Mouse (Mus musculus) lung, postnatal 0 days (tissue): ENCODE measurements around the gene Fxyd2. TPM values are rescaled to one million over a fixed set of nuclear protein-coding genes. Genes with fewer than 3 reads are reported as not detected.

Source experiments
- ATAC-seq: fragments of 200-750 bp; cut with Nextera tagmentation; 2 replicates; pipeline ENCODE4 v1.8.0; 2017; ENCODE audit warnings: moderate library complexity
- DNase-seq: peaks from one replicate; pipeline ENCODE4 v3.0.0-alpha.2; 2016; ENCODE audit warnings: low spot score
- H3K27ac ChIP-seq: fragments of 300-500 bp; sonication (generic); 2 replicates; pipeline ENCODE4 v1.5.1; 2014; ENCODE audit warnings: antibody characterized with exemption, mild to moderate bottlenecking, low read length, mixed read lengths
- H3K27me3 ChIP-seq: fragments of 300-500 bp; sonication (generic); replicated peaks from 2 replicates; pipeline ENCODE4 v1.6.1; 2014; ENCODE audit warnings: low read length, mixed read lengths; ENCODE audit not compliant: insufficient read depth
- H3K36me3 ChIP-seq: fragments of 300-500 bp; sonication (generic); 2 replicates; pipeline ENCODE4 v1.6.1; 2014; ENCODE audit warnings: low read length, mixed read lengths; ENCODE audit not compliant: insufficient read depth
- H3K4me1 ChIP-seq: fragments of 300-500 bp; sonication (generic); 2 replicates; pipeline ENCODE4 v1.6.1; 2014; ENCODE audit warnings: antibody characterized with exemption, low read depth, low read length, mixed read lengths; ENCODE audit not compliant: insufficient read depth
- H3K4me2 ChIP-seq: fragments of 300-500 bp; sonication (generic); replicated peaks from 2 replicates; pipeline ENCODE4 v1.6.1; 2014; ENCODE audit warnings: low read depth, mild to moderate bottlenecking, low read length, moderate library complexity, mixed read lengths
- H3K4me3 ChIP-seq: fragments of 300-500 bp; sonication (generic); 2 replicates; pipeline ENCODE4 v1.5.1; 2014; ENCODE audit warnings: low read depth, low read length
- H3K9ac ChIP-seq: fragments of 300-500 bp; sonication (generic); replicated peaks from 2 replicates; pipeline ENCODE4 v1.6.1; 2014; ENCODE audit warnings: low read depth, mild to moderate bottlenecking
- H3K9me3 ChIP-seq: fragments of 300-500 bp; sonication (generic); 2 replicates; pipeline ENCODE4 v1.6.1; 2016; ENCODE audit warnings: low read length, mixed read lengths
- CTCF ChIP-seq: IDR thresholded peaks from 2 replicates; pipeline ENCODE4 v1.5.1; 2016; ENCODE audit warnings: antibody characterized with exemption, mild to moderate bottlenecking
- EP300 ChIP-seq: IDR thresholded peaks from 2 replicates; pipeline ENCODE4 v1.6.1; 2016; ENCODE audit warnings: antibody characterized with exemption, mild to moderate bottlenecking, control low read depth
- whole genome bisulfite sequencing: fragments of 180-500 bp; shearing (Covaris S2); extraction: QIAGEN DNeasy Blood & Tissue Kit; methylation state at CpG from one replicate; pipeline ENCODE4 v1.1.7; 2014; 5-methylcytosine and 5-hydroxymethylcytosine counted together
- polyA plus RNA-seq: library from polyadenylated mRNA; unstranded; fragments of >200 nt; fragmentation: Nextera tagmentation; extraction: Ambion mirVana; gene quantifications from 2 replicates; pipeline ENCODE4 v1.2.1, GENCODE M21; 2015

The Fxyd2 gene
- polyA plus RNA-seq, 1 experiment from 2014 or later: 1.2 TPM

DNA sequence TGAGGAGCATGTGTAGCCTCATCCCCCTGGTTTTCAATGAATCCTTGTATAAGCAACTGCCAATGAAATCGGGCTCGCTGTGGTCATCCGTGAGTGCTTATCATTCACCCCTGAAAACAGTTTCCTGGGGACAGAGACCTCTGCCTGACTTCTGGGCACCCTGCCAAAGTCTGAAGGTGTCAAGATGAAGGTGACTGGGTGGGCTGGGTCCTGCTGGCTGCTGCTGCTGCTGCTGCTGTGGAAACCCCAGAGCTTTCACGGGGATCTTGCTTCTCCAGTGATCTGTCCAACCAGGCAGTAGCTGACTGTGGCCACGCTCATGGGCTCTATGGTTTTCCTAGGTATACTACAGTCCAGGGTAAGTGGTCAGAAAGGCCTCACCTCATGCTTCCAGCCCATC, 10.7 kb downstream of the Fxyd2 start:
- 64% methylated on average over 5 of the region's 5 CpGs for WGBS
- DNase-seq: no peak
- H3K4me2 ChIP-seq: no peak overlapping the region
- H3K27ac ChIP-seq: no peak overlapping the region
- no peak for TF ChIP-seq EP300
- no peak for TF ChIP-seq CTCF
- no peak overlapping the region for H3K4me3 ChIP-seq
- no peaks in the 10 kb centered on the region for H3K27me3 ChIP-seq
- no peaks in the 10 kb centered on the region for H3K4me1 ChIP-seq
- no peaks in the 10 kb centered on the region for H3K36me3 ChIP-seq
- ATAC-seq: no peak
- H3K9me3 ChIP-seq: no peaks in the 10 kb centered on the region
- no peak overlapping the region for H3K9ac ChIP-seq

DNA sequence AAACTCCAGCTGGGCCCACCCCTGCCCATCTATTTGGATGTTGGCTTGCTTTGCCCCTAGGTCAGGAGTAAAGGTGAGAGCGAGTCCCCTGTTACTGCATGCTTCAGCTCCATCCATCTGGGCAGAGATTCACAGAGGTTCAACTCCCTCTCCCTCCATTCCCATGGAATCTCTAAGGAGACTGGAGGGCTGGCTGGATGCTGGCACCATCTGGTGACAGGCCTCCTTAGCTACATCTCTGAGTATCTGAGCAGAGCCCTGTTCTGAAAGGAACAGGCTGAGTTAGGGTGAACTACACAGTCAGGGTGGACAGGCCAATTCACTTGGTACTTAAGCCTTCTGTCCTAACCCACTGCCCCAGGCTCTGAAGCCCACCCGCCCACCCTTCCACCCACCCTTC, 11.1 kb downstream of the Fxyd2 start:
- no peak for TF ChIP-seq CTCF
- WGBS: 83% methylated on average over 2 of the region's 2 CpGs
- H3K9me3 ChIP-seq: no peaks in the 10 kb centered on the region

DNA sequence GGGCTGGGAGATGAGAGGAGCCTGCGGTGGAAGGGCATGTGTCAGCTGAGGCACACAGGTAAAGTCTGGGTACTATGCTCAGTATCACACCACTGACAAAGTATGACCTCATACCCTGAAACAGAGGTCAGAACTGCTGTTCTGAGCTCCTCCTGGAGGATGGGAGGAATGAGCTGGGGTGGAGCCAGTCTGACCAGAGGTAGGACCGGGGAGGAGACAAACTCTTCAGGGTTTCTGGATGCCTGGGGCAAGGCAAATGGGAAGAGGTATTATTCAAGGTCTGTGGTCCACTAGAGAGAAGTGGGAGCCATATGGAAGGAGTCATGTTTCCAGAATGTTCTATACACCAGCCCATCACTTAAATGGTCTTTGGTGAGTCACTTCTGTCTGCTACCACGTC, 11.6 kb downstream of the Fxyd2 start:
- Histone ChIP-seq H3K4me1 (no peaks in the 10 kb centered on the region), H3K27me3 (no peaks in the 10 kb centered on the region), H3K9ac (no peak overlapping the region), H3K4me3 (no peak overlapping the region), H3K9me3 (no peaks in the 10 kb centered on the region), H3K36me3 (no peaks in the 10 kb centered on the region), H3K27ac (no peak overlapping the region), H3K4me2 (no peak overlapping the region)
- WGBS: 68% methylated on average over 3 of the region's 3 CpGs
- TF ChIP-seq EP300 (no peak), CTCF (no peak)
- no peak for ATAC-seq
- no peak for DNase-seq

More for the DNA sequence above, 11.1 kb downstream of the Fxyd2 start:
- H3K4me1 ChIP-seq: no peaks in the 10 kb centered on the region
- DNase-seq (no peak), ATAC-seq (no peak)
- no peaks in the 10 kb centered on the region for H3K36me3 ChIP-seq
- H3K4me3 ChIP-seq: no peak overlapping the region
- no peak overlapping the region for H3K4me2 ChIP-seq
- no peak overlapping the region for H3K9ac ChIP-seq
- H3K27me3 ChIP-seq: no peaks in the 10 kb centered on the region
- no peak overlapping the region for H3K27ac ChIP-seq

DNA sequence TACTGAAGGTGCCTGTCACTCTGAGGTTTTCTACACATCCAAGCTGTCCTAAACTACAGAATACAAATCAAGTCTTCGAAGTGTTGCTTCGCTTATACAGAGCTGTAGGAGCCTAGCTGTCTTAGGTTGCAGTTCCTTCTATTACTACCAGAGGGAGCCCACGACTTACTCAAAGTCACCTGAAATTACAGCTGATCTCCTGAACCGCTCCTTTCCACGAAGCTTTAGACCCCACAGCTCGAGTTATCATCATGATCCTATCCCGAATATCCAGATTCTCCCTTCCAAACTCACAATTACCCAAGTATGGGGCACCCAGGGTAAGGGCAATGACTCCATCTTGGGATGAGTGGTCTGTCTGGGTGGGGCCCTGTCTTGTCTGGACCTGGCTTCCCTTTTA, 12.3 kb downstream of the Fxyd2 start:
- ATAC-seq: peak; percentile 55
- 15% methylated on average over 7 of the region's 7 CpGs for WGBS

DNA sequence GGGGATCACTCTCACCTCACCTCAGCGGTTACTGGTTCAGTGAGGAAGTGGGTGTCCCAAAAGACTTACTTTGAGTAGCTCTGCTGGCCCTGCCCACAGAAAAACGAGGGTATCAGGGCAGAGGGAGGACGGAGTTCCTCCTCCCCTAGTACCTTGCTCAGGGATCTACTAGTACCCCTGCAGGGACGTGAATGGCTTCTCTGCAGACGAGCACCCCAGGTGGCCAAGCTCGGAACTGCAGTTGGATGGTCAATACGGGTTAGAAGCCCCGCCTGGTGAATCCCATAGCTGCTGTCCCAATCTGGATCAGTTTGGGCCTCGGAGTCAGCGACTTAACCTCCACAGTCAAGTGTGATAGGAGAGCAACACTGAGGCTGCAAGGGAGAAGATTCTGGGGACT, 12.8 kb downstream of the Fxyd2 start:
- 8% methylated on average over 10 of the region's 10 CpGs for WGBS
- no peak for TF ChIP-seq EP300
- peak; percentile 94 for TF ChIP-seq CTCF

More for the DNA sequence above, 12.3 kb downstream of the Fxyd2 start:
- Histone ChIP-seq H3K9me3 (no peaks in the 10 kb centered on the region), H3K36me3 (no peaks in the 10 kb centered on the region), H3K27ac (no peak overlapping the region), H3K9ac (no peak overlapping the region), H3K4me3 (no peak overlapping the region), H3K4me2 (peak overlapping the region; percentile 28; the same call in 1 of the 2 replicates), H3K27me3 (no peaks in the 10 kb centered on the region), H3K4me1 (no peaks in the 10 kb centered on the region)
- TF ChIP-seq EP300: no peak
- peak; percentile 73 for TF ChIP-seq CTCF
- DNase-seq: peak; percentile 78

DNA sequence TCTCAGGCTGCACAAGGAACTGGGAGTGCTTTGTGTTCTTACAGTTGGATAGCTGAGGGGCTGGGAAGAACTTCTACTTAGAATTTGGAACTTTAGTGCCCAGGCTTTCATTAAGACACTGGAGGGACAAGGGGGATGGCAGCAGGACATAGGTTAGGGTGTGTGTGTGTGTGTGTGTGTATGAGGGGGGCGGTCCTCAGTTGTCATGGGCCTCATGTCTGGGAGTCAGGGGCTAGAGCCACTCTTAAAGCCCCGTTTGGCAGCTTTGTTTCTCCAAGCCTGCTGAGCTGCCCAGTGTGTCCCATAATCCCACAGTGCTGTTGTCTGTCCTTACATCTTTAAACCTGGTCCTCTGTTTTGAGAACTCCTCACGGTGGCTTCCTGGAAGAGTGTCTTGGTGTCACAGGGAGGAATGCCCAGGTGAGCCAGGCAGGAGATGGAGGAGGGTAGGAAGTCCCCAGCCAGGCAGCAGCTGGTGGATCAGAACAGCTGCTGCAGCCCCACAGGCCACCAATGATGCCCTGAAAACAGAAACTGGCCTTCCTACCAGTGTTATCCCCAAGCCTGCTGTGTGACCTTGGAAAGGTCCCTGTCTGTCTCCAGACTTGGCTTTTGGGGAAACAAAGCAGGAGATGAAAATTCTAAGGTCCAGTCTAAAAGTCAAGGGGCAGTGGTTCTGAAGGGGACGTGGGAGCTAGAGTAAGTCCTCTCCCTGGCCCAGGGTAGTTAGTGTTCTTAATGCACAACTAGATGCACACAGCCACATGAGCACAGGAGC, 13.4 kb downstream of the Fxyd2 start:
- H3K4me3 ChIP-seq: no peak overlapping the region
- H3K9ac ChIP-seq: no peak overlapping the region
- H3K4me2 ChIP-seq: no peak overlapping the region
- no peak overlapping the region for H3K27ac ChIP-seq
- no peaks in the 10 kb centered on the region for H3K27me3 ChIP-seq
- WGBS: 64% methylated on average over 4 of the region's 4 CpGs
- H3K36me3 ChIP-seq: no peaks in the 10 kb centered on the region
- no peaks in the 10 kb centered on the region for H3K9me3 ChIP-seq
- ATAC-seq (no peak), DNase-seq (no peak)
- TF ChIP-seq EP300: no peak
- no peak for TF ChIP-seq CTCF
- H3K4me1 ChIP-seq: no peaks in the 10 kb centered on the region

More for the DNA sequence above, 12.8 kb downstream of the Fxyd2 start:
- no peaks in the 10 kb centered on the region for H3K9me3 ChIP-seq
- no peaks in the 10 kb centered on the region for H3K27me3 ChIP-seq
- H3K4me2 ChIP-seq: peak overlapping the region; percentile 28; the same call in 1 of the 2 replicates
- peak; percentile 59 for ATAC-seq
- H3K36me3 ChIP-seq: no peaks in the 10 kb centered on the region
- H3K4me1 ChIP-seq: no peaks in the 10 kb centered on the region
- no peak overlapping the region for H3K9ac ChIP-seq
- no peak overlapping the region for H3K4me3 ChIP-seq
- H3K27ac ChIP-seq: no peak overlapping the region
- DNase-seq: peak; percentile 80
